Mouse (Mus musculus) midbrain, embryonic 13.5 days (tissue): ENCODE measurements around the gene R3hcc1l. TPM values are rescaled to one million over a fixed set of nuclear protein-coding genes. Genes with fewer than 3 reads are reported as not detected.
A peak's percentile ranks its signal among the peaks of the same experiment; 100 is the strongest.

Experiments used
- ATAC-seq: fragments of 200-750 bp; cut with Nextera tagmentation; 2 replicates; pipeline ENCODE4 v1.8.0; 2017; ENCODE audit warnings: mild to moderate bottlenecking, moderate TSS enrichment, moderate library complexity
- H3K27ac ChIP-seq: fragments of 300-500 bp; sonication (generic); 2 replicates; pipeline ENCODE4 v1.5.1; 2015; ENCODE audit warnings: inconsistent platforms, mild to moderate bottlenecking, moderate library complexity
- H3K27me3 ChIP-seq: fragments of 300-500 bp; sonication (generic); 2 replicates; pipeline ENCODE4 v1.6.1; 2015; ENCODE audit warnings: mild to moderate bottlenecking, inconsistent platforms
- H3K36me3 ChIP-seq: fragments of 300-500 bp; sonication (generic); 2 replicates; pipeline ENCODE4 v1.6.1; 2015; ENCODE audit warnings: mild to moderate bottlenecking, inconsistent platforms
- H3K4me1 ChIP-seq: fragments of 300-500 bp; sonication (generic); replicated peaks from 2 replicates; pipeline ENCODE4 v1.6.1; 2015; ENCODE audit warnings: inconsistent platforms
- H3K4me2 ChIP-seq: fragments of 300-500 bp; sonication (generic); replicated peaks from 2 replicates; pipeline ENCODE4 v1.6.1; 2015; ENCODE audit warnings: moderate library complexity, mild to moderate bottlenecking, inconsistent platforms
- H3K4me3 ChIP-seq: fragments of 300-500 bp; sonication (generic); replicated peaks from 2 replicates; pipeline ENCODE4 v1.5.1; 2015; ENCODE audit warnings: mild to moderate bottlenecking, inconsistent platforms
- H3K9ac ChIP-seq: fragments of 300-500 bp; sonication (generic); replicated peaks from 2 replicates; pipeline ENCODE4 v1.6.1; 2015; ENCODE audit warnings: mild to moderate bottlenecking, inconsistent platforms
- H3K9me3 ChIP-seq: fragments of 300-500 bp; sonication (generic); 2 replicates; pipeline ENCODE4 v1.6.1; 2016; ENCODE audit warnings: mild to moderate bottlenecking, inconsistent platforms
- WGBS: fragments of 180-500 bp; shearing (Covaris S2); methylation state at CpG from one replicate; pipeline ENCODE4 v1.1.7; 2015; 5-methylcytosine and 5-hydroxymethylcytosine counted together
- polyA plus RNA-seq: library from polyadenylated mRNA; unstranded; fragments of >200 nt; fragmentation: Nextera tagmentation; extraction: Ambion mirVana; gene quantifications from 2 replicates; pipeline ENCODE4 v1.2.1, GENCODE M21; 2015

R3hcc1l gene
- polyA plus RNA-seq, 1 experiment from 2014 or later = 15.7 TPM

DNA sequence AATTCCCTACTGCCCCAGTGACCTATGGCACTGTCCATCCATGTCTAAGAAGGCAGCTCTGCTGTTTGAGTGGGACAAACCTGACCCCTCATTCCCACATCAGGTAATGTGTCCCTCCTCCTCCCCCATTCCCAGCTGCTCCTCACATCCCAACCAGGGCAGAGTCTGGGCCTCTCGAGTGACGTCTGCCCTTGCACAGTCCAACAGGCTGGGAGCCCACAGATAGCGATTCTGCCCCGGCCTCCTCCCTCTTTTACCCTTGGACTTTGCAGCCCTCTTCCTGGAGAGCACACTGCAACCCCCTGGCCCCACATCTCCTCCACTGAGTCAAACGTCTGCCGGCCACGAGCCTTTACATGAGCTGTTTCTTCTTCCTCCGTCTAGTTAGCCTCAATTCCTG lies 84.0 kb downstream of the R3hcc1l start:
- WGBS = 90% methylated on average over 8 of the region's 8 CpGs
- H3K9me3 ChIP-seq = no peaks in the 10 kb centered on the region
- H3K4me3 ChIP-seq = no peak overlapping the region
- ATAC-seq = no peak
- peaks cover 6% of the 10 kb centered on the region; the same call in 1 of the 2 replicates for H3K4me1 ChIP-seq
- no peak overlapping the region for H3K9ac ChIP-seq
- H3K27me3 ChIP-seq = no peaks in the 10 kb centered on the region
- H3K36me3 ChIP-seq = no peaks in the 10 kb centered on the region
- no peak overlapping the region for H3K4me2 ChIP-seq
- H3K27ac ChIP-seq = no peak overlapping the region

DNA sequence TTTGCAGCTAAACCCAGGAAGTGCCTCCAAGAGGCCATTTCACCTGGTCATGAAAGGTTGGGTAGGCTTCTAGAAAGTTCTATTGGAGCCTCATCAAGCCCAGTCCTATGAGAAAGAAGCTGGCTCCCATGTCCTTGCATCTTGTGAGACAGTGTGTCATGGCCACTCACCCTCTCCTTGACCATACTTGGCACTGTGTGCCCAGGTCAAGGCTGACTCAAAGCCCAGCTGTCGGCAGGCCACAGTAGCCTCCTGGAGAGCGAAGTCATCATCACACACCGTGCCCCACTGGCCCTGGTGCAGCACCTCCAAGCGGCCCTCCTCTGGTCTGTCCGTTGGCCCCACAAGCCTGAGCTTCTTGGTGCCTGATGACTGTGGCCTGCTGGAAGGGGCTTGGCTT lies 89.5 kb downstream of the R3hcc1l start:
- Histone ChIP-seq H3K27ac (no peak overlapping the region), H3K4me3 (no peak overlapping the region), H3K9me3 (no peaks in the 10 kb centered on the region), H3K27me3 (peaks cover 23% of the 10 kb centered on the region), H3K9ac (no peak overlapping the region), H3K36me3 (no peaks in the 10 kb centered on the region), H3K4me2 (no peak overlapping the region), H3K4me1 (peaks cover 7% of the 10 kb centered on the region)
- 94% methylated on average over 5 of the region's 5 CpGs for WGBS
- no peak for ATAC-seq

DNA sequence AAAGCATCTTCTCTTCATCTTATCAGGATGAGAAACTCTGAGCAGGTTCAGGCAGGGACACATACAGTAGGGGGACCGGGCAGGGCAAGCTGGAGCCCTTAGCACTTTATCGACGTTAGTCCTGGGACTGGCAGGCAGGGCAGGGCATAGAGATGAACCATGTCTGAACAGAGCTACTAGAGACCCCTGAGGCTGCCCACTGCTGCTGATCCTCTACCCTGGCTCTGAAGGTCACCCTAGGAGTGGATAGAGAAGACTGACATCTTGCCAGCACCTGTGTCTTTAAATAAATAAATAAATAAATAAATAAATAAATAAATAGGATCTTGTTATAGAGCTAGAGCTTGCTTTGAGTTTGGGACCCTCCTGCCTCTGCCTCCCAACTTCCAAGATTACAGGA lies 91.2 kb downstream of the R3hcc1l start:
- H3K9me3 ChIP-seq = no peaks in the 10 kb centered on the region
- no peak overlapping the region for H3K27ac ChIP-seq
- no peak overlapping the region for H3K9ac ChIP-seq
- peaks cover 9% of the 10 kb centered on the region for H3K4me1 ChIP-seq
- 96% methylated on average over 3 of the region's 3 CpGs for WGBS
- no peak overlapping the region for H3K4me3 ChIP-seq
- no peak overlapping the region for H3K4me2 ChIP-seq
- H3K36me3 ChIP-seq = no peaks in the 10 kb centered on the region
- ATAC-seq = no peak
- H3K27me3 ChIP-seq = peaks cover 36% of the 10 kb centered on the region

DNA sequence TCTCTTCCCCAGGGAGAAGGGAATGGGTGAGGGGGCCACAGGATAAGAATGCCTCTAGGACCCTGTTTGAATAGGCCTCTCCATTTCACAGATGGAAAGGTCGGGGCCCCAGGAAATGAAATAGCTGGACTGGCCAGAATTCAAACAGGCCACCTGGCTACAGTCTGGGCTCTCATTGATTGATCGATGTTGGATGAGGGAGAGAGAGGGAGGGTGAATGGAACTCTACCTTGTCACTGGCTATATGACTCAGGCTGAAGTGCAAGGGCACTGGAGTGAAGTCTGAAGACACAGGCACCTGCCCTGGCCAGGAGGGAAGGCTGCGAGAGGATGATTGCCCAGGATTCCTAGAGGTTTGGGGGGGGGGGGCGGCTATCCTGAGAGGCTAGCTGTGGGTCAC lies 93.2 kb downstream of the R3hcc1l start:
- H3K36me3 ChIP-seq = no peaks in the 10 kb centered on the region
- no peak overlapping the region for H3K9ac ChIP-seq
- 90% methylated on average over 4 of the region's 4 CpGs for WGBS
- H3K4me3 ChIP-seq = no peak overlapping the region
- H3K4me2 ChIP-seq = no peak overlapping the region
- peaks cover 9% of the 10 kb centered on the region for H3K4me1 ChIP-seq
- no peak for ATAC-seq
- no peak overlapping the region for H3K27ac ChIP-seq
- no peaks in the 10 kb centered on the region for H3K9me3 ChIP-seq
- H3K27me3 ChIP-seq = peaks cover 36% of the 10 kb centered on the region

DNA sequence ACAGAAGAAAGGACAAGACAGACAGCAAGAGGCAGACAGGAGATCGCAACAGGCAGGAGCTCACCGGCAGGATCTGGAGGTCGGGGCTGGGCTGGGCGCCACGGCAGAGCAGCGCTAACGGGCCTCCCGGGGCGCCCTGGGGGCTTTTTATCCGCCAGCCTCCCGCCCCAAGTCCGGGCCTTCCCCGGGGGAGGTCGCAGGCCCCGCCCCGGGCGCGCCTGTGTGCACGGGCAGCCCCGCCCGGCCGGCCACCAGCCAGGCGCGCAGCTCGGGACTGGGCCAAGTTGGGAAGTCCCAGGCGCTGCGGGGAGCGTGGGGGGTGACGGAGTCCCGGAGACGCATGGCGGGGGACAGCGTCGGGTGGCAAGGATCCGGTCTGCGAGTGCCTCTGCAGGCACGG lies 94.1 kb downstream of the R3hcc1l start, which contains the start of gene Loxl4:
Gene Loxl4, minus strand, starts transcription at position 160 of the 400 bp plus-strand sequence.
- Histone ChIP-seq H3K9me3 (no peaks in the 10 kb centered on the region), H3K27me3 (peaks cover 36% of the 10 kb centered on the region), H3K4me3 (peak within 1 kb of the TSS; percentile 23), H3K27ac (no peak within 1 kb of the TSS), H3K36me3 (no peaks in the 10 kb centered on the region), H3K4me1 (peaks cover 9% of the 10 kb centered on the region), H3K4me2 (peak within 1 kb of the TSS; percentile 51), H3K9ac (peak within 1 kb of the TSS; percentile 24)
- 0 out of 2 replicates have a peak, but pooled peaks have one; percentile 30 for ATAC-seq
- WGBS = under 1% methylated on average over 34 of the region's 37 CpGs

DNA sequence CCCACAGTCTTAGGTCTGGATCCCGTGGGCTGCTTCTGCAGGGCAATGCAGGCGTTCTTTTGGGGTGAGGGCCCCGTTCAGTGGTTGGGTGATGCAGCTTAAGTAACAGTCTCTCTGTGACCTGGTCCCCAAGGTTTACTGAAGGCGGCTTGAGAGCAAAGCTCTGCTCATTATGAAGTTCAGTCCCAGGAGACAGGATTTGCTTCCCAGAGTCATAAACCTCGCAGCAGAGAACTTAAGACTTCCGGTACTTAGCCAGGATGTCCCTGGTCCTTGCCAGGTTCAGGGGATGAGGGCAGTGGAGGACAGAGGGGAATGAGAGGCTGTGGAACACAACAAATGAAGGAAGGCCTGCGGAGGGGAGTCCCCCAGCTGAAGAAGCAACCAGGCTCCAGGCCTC lies 94.6 kb downstream of the R3hcc1l start:
- Histone ChIP-seq H3K4me3 (peak overlapping the region; percentile 23), H3K4me1 (peaks cover 9% of the 10 kb centered on the region), H3K9me3 (no peaks in the 10 kb centered on the region), H3K4me2 (peak overlapping the region; percentile 51), H3K27ac (no peak overlapping the region), H3K27me3 (peaks cover 36% of the 10 kb centered on the region), H3K36me3 (no peaks in the 10 kb centered on the region), H3K9ac (0 out of 2 replicates have a peak overlapping the region, but pooled peaks have one; percentile 24)
- 23% methylated on average over 7 of the region's 7 CpGs for WGBS
- ATAC-seq = no peak

DNA sequence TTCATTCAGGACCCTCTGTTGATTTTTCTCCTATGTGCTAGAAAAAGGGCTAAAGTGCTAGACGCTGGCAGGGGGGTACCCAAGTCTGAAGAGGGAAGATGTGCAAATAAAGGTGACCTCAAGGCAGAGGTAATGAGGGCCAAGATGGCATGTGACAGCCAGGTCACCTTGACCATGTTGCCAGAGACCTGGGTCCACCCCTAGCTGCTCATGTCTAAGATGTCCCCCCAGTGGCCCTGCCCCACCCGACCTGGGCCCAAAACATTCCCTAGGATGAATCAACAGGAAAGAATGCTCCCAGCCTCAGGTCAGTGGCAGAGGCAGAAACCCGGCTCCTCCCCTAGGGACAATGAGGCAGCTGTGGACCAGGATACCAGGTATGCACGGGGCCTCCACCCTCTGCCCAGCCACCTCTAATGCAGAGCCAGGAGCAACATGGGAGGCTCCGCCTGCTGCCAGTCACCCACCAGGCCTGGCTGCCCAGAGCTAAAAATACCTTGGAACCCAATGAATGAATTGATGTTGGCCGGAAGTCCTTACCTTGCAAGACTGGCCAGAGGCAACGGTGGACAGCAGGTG lies 95.2 kb downstream of the R3hcc1l start:
- Histone ChIP-seq H3K9me3 (no peaks in the 10 kb centered on the region), H3K4me2 (no peak overlapping the region), H3K27me3 (peaks cover 36% of the 10 kb centered on the region), H3K4me3 (no peak overlapping the region), H3K36me3 (no peaks in the 10 kb centered on the region), H3K9ac (no peak overlapping the region), H3K4me1 (peaks cover 9% of the 10 kb centered on the region), H3K27ac (no peak overlapping the region)
- ATAC-seq = no peak
- WGBS = 78% methylated on average over 7 of the region's 7 CpGs

DNA sequence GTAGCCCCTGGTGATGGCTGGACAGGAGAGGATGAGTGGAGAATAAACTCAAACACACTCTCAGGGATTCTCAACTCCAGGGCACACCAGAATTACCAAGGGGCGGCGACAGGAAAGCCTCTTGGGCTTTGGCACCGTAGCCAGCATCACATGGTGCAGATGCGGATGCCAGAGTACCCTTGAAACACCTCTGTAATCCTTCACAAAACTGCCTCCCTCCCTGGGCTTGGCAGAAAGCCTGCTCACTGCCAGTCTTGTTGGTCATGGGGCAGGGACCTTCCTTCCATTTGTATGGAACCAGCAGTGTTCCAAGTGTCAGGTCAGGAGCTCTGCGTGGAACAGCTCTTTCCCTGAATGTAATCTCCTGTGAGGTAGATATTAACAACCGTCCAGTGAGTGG lies 109.5 kb downstream of the R3hcc1l start:
- 0 out of 2 replicates have a peak, but pooled peaks cover 6% of the 10 kb centered on the region for H3K4me1 ChIP-seq
- ATAC-seq = no peak
- 91% methylated on average over 6 of the region's 6 CpGs for WGBS

DNA sequence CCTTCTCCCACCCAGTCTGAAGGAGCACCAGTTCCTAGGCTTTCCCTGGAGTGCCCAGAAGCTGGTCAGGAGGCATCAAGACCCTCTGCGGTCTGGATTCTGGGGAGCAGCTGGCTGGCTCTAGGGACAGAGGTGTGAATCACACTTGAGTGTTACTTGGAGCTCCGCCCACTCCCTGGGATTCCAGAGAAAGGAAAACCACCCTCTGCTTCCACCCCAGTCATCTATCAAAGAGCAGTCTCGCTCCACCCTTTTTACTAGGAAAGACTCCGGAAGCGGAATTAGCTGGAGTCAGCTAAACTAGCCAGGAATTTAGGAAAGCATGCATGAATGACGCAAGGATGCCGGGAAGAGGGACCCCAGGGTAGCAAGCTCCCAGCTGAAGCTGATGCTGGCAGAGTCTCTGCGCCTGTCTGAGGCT lies 113.0 kb downstream of the R3hcc1l start:
- 0 out of 2 replicates have a peak overlapping the region, but pooled peaks have one; percentile 5 for H3K4me2 ChIP-seq

More for the DNA sequence above, 109.5 kb downstream of the R3hcc1l start:
- H3K27ac ChIP-seq = no peak overlapping the region
- no peak overlapping the region for H3K4me2 ChIP-seq
- H3K27me3 ChIP-seq = no peaks in the 10 kb centered on the region; the same call in 1 of the 2 replicates
- H3K4me3 ChIP-seq = no peak overlapping the region
- no peaks in the 10 kb centered on the region for H3K36me3 ChIP-seq
- H3K9ac ChIP-seq = no peak overlapping the region
- H3K9me3 ChIP-seq = no peaks in the 10 kb centered on the region

DNA sequence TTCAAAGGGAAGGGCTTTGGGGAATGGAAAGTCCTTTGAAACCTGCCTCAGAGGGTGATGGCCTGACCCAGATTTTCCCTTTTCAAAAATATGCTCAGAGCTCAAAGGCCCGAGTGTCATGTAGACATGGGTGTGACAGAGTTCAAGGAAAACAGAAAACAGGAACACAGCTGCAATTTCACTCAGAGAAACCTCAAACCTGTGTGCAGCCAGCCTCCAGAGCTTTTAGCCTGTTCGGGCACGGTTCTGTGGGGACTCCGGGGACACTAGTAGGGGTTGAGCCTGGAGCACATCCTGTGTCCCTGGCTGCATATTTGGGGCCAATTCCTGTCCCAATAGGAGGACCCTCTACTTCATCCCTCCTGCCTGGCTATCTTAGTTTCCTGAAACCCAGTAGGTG lies 113.7 kb downstream of the R3hcc1l start:
- Histone ChIP-seq H3K4me1 (0 out of 2 replicates have a peak, but pooled peaks cover 6% of the 10 kb centered on the region), H3K4me2 (no peak overlapping the region), H3K9me3 (no peaks in the 10 kb centered on the region), H3K27ac (no peak overlapping the region), H3K4me3 (no peak overlapping the region), H3K9ac (no peak overlapping the region), H3K27me3 (no peaks in the 10 kb centered on the region; the same call in 1 of the 2 replicates), H3K36me3 (no peaks in the 10 kb centered on the region)
- no peak for ATAC-seq
- 86% methylated on average over 4 of the region's 4 CpGs for WGBS

More for the DNA sequence above, 113.0 kb downstream of the R3hcc1l start:
- Histone ChIP-seq H3K4me1 (0 out of 2 replicates have a peak, but pooled peaks cover 6% of the 10 kb centered on the region), H3K27me3 (no peaks in the 10 kb centered on the region; the same call in 1 of the 2 replicates), H3K9me3 (no peaks in the 10 kb centered on the region), H3K4me3 (no peak overlapping the region), H3K9ac (no peak overlapping the region), H3K36me3 (no peaks in the 10 kb centered on the region), H3K27ac (no peak overlapping the region)
- 0 out of 2 replicates have a peak, but pooled peaks have one; percentile 30 for ATAC-seq
- WGBS = 32% methylated on average over 8 of the region's 8 CpGs

DNA sequence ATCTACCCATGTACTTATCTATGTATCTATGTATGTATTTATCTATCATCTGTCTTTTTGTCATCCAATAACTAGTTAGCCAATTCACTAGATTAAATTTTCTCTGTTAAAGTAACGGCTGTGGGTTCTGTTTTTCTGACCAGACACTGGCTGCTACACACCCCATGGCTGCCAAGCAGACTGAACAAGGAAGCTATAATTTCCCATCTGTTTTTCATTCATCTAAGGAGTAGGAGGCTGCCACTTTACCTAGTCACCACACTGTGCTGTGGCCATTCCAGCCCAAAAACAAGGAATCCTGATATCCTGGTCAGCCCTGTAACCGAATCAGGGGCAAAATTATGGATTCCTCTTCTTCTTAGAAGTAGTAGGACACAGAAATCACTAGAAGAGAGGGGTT lies 115.1 kb downstream of the R3hcc1l start:
- no peak for ATAC-seq
- Histone ChIP-seq H3K27me3 (no peaks in the 10 kb centered on the region; the same call in 1 of the 2 replicates), H3K9ac (no peak overlapping the region), H3K4me3 (no peak overlapping the region), H3K4me2 (no peak overlapping the region), H3K9me3 (no peaks in the 10 kb centered on the region), H3K4me1 (0 out of 2 replicates have a peak, but pooled peaks cover 6% of the 10 kb centered on the region), H3K36me3 (no peaks in the 10 kb centered on the region), H3K27ac (no peak overlapping the region)
- WGBS = 85% methylated on average over 2 of the region's 2 CpGs

DNA sequence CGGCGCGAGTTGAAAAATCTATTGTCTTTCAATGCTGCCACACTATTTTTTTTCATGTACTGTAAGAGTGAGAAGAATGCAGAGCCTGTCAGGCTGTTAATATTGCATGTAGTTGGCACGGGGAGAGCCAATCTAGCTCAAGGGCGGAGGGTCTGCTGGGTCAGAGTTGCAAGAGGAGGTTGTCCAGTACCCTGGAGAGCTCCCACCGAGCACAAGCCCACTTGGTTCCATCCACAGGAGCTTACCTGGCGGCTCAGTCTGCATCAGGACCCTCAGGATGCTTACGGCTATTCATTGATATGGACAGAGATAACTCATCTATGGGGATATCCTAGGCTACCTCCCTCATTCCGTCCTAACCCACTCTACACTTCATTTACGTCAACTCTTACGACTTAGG lies 118.1 kb downstream of the R3hcc1l start:
- Histone ChIP-seq H3K4me3 (no peak overlapping the region), H3K27me3 (no peaks in the 10 kb centered on the region; the same call in 1 of the 2 replicates), H3K36me3 (no peaks in the 10 kb centered on the region), H3K4me2 (no peak overlapping the region), H3K9me3 (no peaks in the 10 kb centered on the region), H3K4me1 (0 out of 2 replicates have a peak, but pooled peaks cover 2% of the 10 kb centered on the region), H3K27ac (no peak overlapping the region), H3K9ac (no peak overlapping the region)
- no peak for ATAC-seq
- 58% methylated on average over 11 of the region's 11 CpGs for WGBS
